Mouse (Mus musculus): ENCODE measurements around the gene Smg8. TPM values are rescaled to one million over a fixed set of nuclear protein-coding genes. Genes with fewer than 3 reads are reported as not detected.
A peak's percentile ranks its signal among the peaks of the same experiment; 100 is the strongest.
"Not testable (repeated sequence)": the region's sequence is repeated elsewhere in the genome, so short reads cannot be mapped to it uniquely, and the experiment has no call there.

Gene Smg8
- polyA plus RNA-seq, 1 experiment = 7.9 TPM

- WGBS = 81% methylated on average over 6 of the region's 6 CpGs
- TF ChIP-seq CTCF (IDR thresholded peaks at IDR 0.05; ENCODE audit: insufficient read depth, low read length) = no peak
- TF ChIP-seq POLR2A (IDR thresholded peaks at IDR 0.05; ENCODE audit: borderline replicate concordance, extremely low read depth, low read depth, low read length) = no peak
- H3K4me1 ChIP-seq (ENCODE audit: control insufficient read depth, insufficient read depth, low read length) = no peaks in the 10 kb centered on the region
- DNase-seq = no peak
- H3K4me3 ChIP-seq (replicated peaks; ENCODE audit: extremely low read depth, low read depth, low read length) = no peak overlapping the region
Observed at GRCm38 (mm10) chr11:87056286-87056685, 30.3 kb downstream of the Smg8 start.

GRCm38 (mm10) chr11:87048900-87049299 lies 37.7 kb downstream of the Smg8 start:
- WGBS = 96% methylated on average over 7 of the region's 7 CpGs
- DNase-seq; H3K4me3 ChIP-seq (replicated peaks; ENCODE audit: extremely low read depth, low read depth, low read length); H3K4me1 ChIP-seq (ENCODE audit: control insufficient read depth, insufficient read depth, low read length): not testable (repeated sequence)

GRCm38 (mm10) chr11:87046968-87047367 lies 39.6 kb downstream of the Smg8 start:
- DNase-seq = no peak
- TF ChIP-seq POLR2A (IDR thresholded peaks at IDR 0.05; ENCODE audit: borderline replicate concordance, extremely low read depth, low read depth, low read length) = no peak

GRCm38 (mm10) chr11:87043052-87043451 lies 43.5 kb downstream of the Smg8 start:
- DNase-seq = no peak
- Histone ChIP-seq H3K4me1 (ENCODE audit: control insufficient read depth, insufficient read depth, low read length) (peaks cover 6% of the 10 kb centered on the region), H3K4me3 (replicated peaks; ENCODE audit: extremely low read depth, low read depth, low read length) (no peak overlapping the region)
- 82% methylated on average over 3 of the region's 3 CpGs for WGBS
- TF ChIP-seq POLR2A (IDR thresholded peaks at IDR 0.05; ENCODE audit: borderline replicate concordance, extremely low read depth, low read depth, low read length) (no peak), CTCF (IDR thresholded peaks at IDR 0.05; ENCODE audit: insufficient read depth, low read length) (no peak)

More at GRCm38 (mm10) chr11:87046968-87047367, 39.6 kb downstream of the Smg8 start:
- Histone ChIP-seq H3K4me3 (replicated peaks; ENCODE audit: extremely low read depth, low read depth, low read length) (no peak overlapping the region), H3K4me1 (ENCODE audit: control insufficient read depth, insufficient read depth, low read length) (no peaks in the 10 kb centered on the region; the same call in 1 of the 2 replicates)
- 78% methylated on average over 5 of the region's 5 CpGs for WGBS

GRCm38 (mm10) chr11:87039307-87039963 lies 47.1 kb downstream of the Smg8 start:
- peak; percentile 50 for DNase-seq
- 60% methylated on average over 9 of the region's 9 CpGs for WGBS
- no peak overlapping the region for H3K4me3 ChIP-seq (replicated peaks; ENCODE audit: extremely low read depth, low read depth, low read length)
- TF ChIP-seq POLR2A (IDR thresholded peaks at IDR 0.05; ENCODE audit: borderline replicate concordance, extremely low read depth, low read depth, low read length) (no peak; the same call in 1 of the 2 replicates), CTCF (IDR thresholded peaks at IDR 0.05; ENCODE audit: insufficient read depth, low read length) (no peak)
- H3K4me1 ChIP-seq (ENCODE audit: control insufficient read depth, insufficient read depth, low read length) = peaks cover 6% of the 10 kb centered on the region

GRCm38 (mm10) chr11:87036180-87036579 lies 50.4 kb downstream of the Smg8 start:
- Histone ChIP-seq H3K4me1 (ENCODE audit: control insufficient read depth, insufficient read depth, low read length) (peaks cover 14% of the 10 kb centered on the region), H3K4me3 (replicated peaks; ENCODE audit: extremely low read depth, low read depth, low read length) (no peak overlapping the region)
- WGBS = 75% methylated on average over 4 of the region's 4 CpGs
- DNase-seq = no peak
- TF ChIP-seq POLR2A (IDR thresholded peaks at IDR 0.05; ENCODE audit: borderline replicate concordance, extremely low read depth, low read depth, low read length) (no peak), CTCF (IDR thresholded peaks at IDR 0.05; ENCODE audit: insufficient read depth, low read length) (peak; percentile 35; the same call in 1 of the 2 replicates)

DNA sequence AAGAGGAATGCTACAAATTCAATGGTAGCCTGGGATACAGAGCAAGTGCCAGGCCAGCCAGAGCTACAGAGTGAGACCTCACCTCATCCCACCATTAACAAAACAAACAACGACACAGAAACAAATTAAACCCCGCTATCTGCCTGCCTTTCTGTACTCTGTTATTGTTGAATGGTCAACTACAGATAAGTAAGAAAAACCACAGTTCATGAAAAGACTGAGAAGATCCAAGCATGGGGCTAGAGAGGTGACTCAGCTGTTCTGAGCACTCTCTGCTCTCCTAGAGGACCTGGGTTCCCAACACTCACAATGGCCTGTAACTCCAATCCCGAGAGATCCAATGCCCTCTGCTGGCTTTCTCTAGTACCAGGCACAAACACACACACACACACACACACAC lies 58.4 kb downstream of the Smg8 start:
- WGBS = 91% methylated on average over 3 of the region's 3 CpGs
- no peak for DNase-seq
- no peak for TF ChIP-seq POLR2A (IDR thresholded peaks at IDR 0.05; ENCODE audit: borderline replicate concordance, extremely low read depth, low read depth, low read length)
- no peak for TF ChIP-seq CTCF (IDR thresholded peaks at IDR 0.05; ENCODE audit: insufficient read depth, low read length)
- Histone ChIP-seq H3K4me1 (ENCODE audit: control insufficient read depth, insufficient read depth, low read length) (peaks cover 27% of the 10 kb centered on the region), H3K4me3 (replicated peaks; ENCODE audit: extremely low read depth, low read depth, low read length) (no peak overlapping the region)

Other genes starting within 250 kb of the Smg8 start
- gene Ypel2, start 93.1 kb downstream of the Smg8 start, polyA plus RNA-seq (2012; rRNA removed) = 5.9 and 9.7 TPM in 2 replicates
- gene Gdpd1, start 12.7 kb downstream of the Smg8 start, polyA plus RNA-seq (2012; rRNA removed) = 11.7 and 13.8 TPM in 2 replicates
- gene Prr11, start 21.9 kb upstream of the Smg8 start, polyA plus RNA-seq (2012; rRNA removed) = 0.19 and 0.54 TPM in 2 replicates
- gene Ska2, start 22.5 kb upstream of the Smg8 start, polyA plus RNA-seq (2012; rRNA removed) = 2.8 and 4.9 TPM in 2 replicates
- gene Trim37, start 40.3 kb upstream of the Smg8 start, polyA plus RNA-seq (2012; rRNA removed) = 2.4 and 3.6 TPM in 2 replicates

All from lung, adult 2 months (tissue).